Mouse (Mus musculus) kidney, embryonic 15.5 days (tissue): ENCODE measurements around the gene Actg1. TPM values are rescaled to one million over a fixed set of nuclear protein-coding genes. Genes with fewer than 3 reads are reported as not detected.

Experiments
- ATAC-seq: fragments of 200-750 bp; cut with Nextera tagmentation; replicated peaks from 2 replicates; pipeline ENCODE4 v1.8.0; 2017; ENCODE audit warnings: moderate TSS enrichment; ENCODE audit not compliant: low FRiP score
- H3K27ac ChIP-seq: fragments of 300-500 bp; sonication (generic); 2 replicates; pipeline ENCODE4 v1.5.1; 2015; ENCODE audit warnings: mild to moderate bottlenecking, inconsistent platforms
- H3K27me3 ChIP-seq: fragments of 300-500 bp; sonication (generic); 2 replicates; pipeline ENCODE4 v1.6.1; 2015; ENCODE audit warnings: inconsistent platforms
- H3K36me3 ChIP-seq: fragments of 300-500 bp; sonication (generic); 2 replicates; pipeline ENCODE4 v1.6.1; 2015; ENCODE audit warnings: inconsistent platforms
- H3K4me1 ChIP-seq: fragments of 300-500 bp; sonication (generic); 2 replicates; pipeline ENCODE4 v1.6.1; 2015; ENCODE audit warnings: inconsistent platforms
- H3K4me2 ChIP-seq: fragments of 300-500 bp; sonication (generic); 2 replicates; pipeline ENCODE4 v1.6.1; 2015; ENCODE audit warnings: moderate library complexity, mild to moderate bottlenecking, inconsistent platforms
- H3K4me3 ChIP-seq: fragments of 300-500 bp; sonication (generic); replicated peaks from 2 replicates; pipeline ENCODE4 v1.5.1; 2015; ENCODE audit warnings: mild to moderate bottlenecking, inconsistent platforms
- H3K9ac ChIP-seq: fragments of 300-500 bp; sonication (generic); 2 replicates; pipeline ENCODE4 v1.6.1; 2015; ENCODE audit warnings: mild to moderate bottlenecking, inconsistent platforms
- H3K9me3 ChIP-seq: fragments of 300-500 bp; sonication (generic); replicated peaks from 2 replicates; pipeline ENCODE4 v1.6.1; 2016; ENCODE audit warnings: inconsistent platforms
- WGBS: fragments of 180-500 bp; shearing (Covaris S2); methylation state at CpG from one replicate; pipeline ENCODE4 v1.1.7; 2015; ENCODE audit warnings: mixed read lengths; 5-methylcytosine and 5-hydroxymethylcytosine counted together
- polyA plus RNA-seq: library from polyadenylated mRNA; unstranded; fragments of >200 nt; fragmentation: Nextera tagmentation; extraction: Ambion mirVana; gene quantifications from 2 replicates; pipeline ENCODE4 v1.2.1, GENCODE M21; 2015

Gene Actg1
- polyA plus RNA-seq, result 2,367 and 2,520 TPM in 2 replicates

GRCm38 (mm10) chr11:120347791-120348683, at the start of gene Actg1:
Gene Actg1 (minus strand): TSS chr11:120348542.
- Histone ChIP-seq H3K9ac (peak within 1 kb of the TSS; percentile 100), H3K36me3 (peaks cover 21% of the 10 kb centered on the region), H3K4me1 (peaks cover 42% of the 10 kb centered on the region), H3K27me3 (no peaks in the 10 kb centered on the region), H3K4me3 (peak within 1 kb of the TSS; percentile 99), H3K27ac (peak within 1 kb of the TSS; percentile 100), H3K4me2 (peak within 1 kb of the TSS; percentile 83), H3K9me3 (no peaks in the 10 kb centered on the region)
- under 1% methylated on average over 102 of the region's 103 CpGs for WGBS
- ATAC-seq, result peak; percentile 64

- no peaks in the 10 kb centered on the region for H3K9me3 ChIP-seq
- H3K4me2 ChIP-seq, result no peak overlapping the region
- H3K4me1 ChIP-seq, result no peaks in the 10 kb centered on the region
- H3K36me3 ChIP-seq, result peaks cover 90% of the 10 kb centered on the region
- H3K27ac ChIP-seq, result no peak overlapping the region
- H3K9ac ChIP-seq, result no peak overlapping the region
- no peak for ATAC-seq
- WGBS, result 44% methylated on average over 2 of the region's 2 CpGs
- H3K4me3 ChIP-seq, result no peak overlapping the region
- H3K27me3 ChIP-seq, result no peaks in the 10 kb centered on the region
These were observed 49.3 kb upstream of the Actg1 start for GRCm38 (mm10) chr11:120397602-120398001.

DNA sequence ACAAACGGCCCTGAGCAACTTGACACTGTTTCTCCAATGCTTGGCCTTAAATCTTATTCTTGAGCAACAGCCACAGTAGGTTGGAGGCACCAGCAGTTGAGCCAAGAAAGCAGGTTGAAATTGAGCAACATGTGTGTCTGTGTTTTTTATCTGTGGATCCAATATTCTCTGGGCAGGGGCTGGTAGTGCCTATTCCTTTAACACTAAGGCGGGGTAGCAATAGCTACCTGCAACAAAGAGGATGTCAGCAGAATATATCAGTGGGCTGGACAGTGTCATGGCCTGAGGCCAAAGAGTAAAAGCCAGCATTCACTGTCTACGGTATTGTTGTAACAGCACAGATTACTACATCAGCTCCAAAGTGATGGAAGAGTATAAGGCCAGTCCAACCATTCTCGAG, 47.3 kb upstream of the Actg1 start:
- Histone ChIP-seq H3K4me2 (no peak overlapping the region), H3K9me3 (no peaks in the 10 kb centered on the region), H3K27ac (no peak overlapping the region), H3K27me3 (no peaks in the 10 kb centered on the region), H3K4me3 (no peak overlapping the region), H3K9ac (no peak overlapping the region), H3K4me1 (no peaks in the 10 kb centered on the region), H3K36me3 (peaks cover 79% of the 10 kb centered on the region)
- ATAC-seq, result no peak
- WGBS, result 74% methylated on average over 4 of the region's 4 CpGs

DNA sequence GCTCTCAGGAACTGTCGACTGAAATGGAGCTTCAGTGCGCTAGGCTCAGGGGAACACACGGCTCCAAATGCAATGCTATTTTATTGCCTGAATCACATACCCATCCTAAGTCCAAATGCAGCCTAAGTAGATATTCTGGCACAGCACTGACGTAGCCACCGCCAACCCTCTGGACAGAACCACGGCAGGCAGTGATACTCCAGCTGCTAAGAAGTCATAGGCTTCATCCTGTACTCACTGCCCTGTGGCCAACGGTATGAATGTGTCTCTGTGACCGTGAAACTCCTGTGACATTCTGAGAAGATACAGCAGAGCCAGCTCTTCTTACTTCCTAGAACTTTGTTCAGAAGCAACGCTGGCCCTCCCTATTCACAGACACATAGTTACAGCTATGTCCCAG, 40.2 kb upstream of the Actg1 start:
- Histone ChIP-seq H3K36me3 (peaks cover 78% of the 10 kb centered on the region), H3K27ac (no peak overlapping the region), H3K4me2 (no peak overlapping the region), H3K27me3 (no peaks in the 10 kb centered on the region), H3K9me3 (no peaks in the 10 kb centered on the region), H3K4me3 (no peak overlapping the region), H3K4me1 (no peaks in the 10 kb centered on the region), H3K9ac (no peak overlapping the region)
- no peak for ATAC-seq
- WGBS, result 93% methylated on average over 9 of the region's 9 CpGs

DNA sequence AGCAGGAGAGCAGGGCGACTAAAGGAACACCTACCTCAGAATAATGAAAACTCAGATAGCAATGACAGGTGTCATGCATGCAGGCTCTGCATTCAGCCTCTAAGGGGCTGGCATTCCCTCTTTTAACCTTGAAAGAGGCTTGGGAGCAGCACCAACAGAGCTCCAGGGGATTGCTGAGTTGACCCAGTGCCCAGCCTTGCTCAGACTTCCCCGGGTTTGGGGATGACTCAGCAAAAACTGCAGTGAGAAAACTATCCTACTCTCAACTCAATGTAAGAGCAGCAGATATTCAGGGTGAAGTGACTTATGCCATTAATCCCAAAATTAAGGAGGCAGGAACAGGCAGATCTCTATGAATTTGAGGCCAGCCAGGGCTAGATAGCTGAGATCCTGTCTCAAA, 38.8 kb upstream of the Actg1 start:
- Histone ChIP-seq H3K27ac (no peak overlapping the region), H3K9me3 (no peaks in the 10 kb centered on the region), H3K4me3 (no peak overlapping the region), H3K36me3 (peaks cover 80% of the 10 kb centered on the region), H3K27me3 (no peaks in the 10 kb centered on the region), H3K4me2 (no peak overlapping the region), H3K4me1 (no peaks in the 10 kb centered on the region), H3K9ac (no peak overlapping the region)
- ATAC-seq, result no peak
- 64% methylated on average over 2 of the region's 2 CpGs for WGBS

DNA sequence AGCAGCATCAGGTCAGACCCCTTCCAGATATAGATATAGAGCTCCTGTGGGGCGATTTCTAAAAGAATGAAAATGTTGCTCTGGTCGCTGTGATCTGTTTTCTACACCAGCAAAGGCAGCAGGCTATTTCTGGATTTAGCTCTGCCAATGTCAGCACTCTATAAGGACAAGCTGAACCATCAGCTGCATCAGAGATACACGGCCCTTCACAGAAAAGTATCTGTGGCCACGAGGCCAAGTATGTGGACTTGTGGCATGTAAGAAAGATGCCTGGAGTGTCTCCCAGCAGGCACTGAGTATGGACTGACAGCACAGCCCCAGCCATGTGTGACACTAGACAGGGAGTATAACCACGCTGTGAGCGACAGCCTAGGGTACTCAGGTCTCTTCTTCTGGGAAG, 38.3 kb upstream of the Actg1 start:
- ATAC-seq, result no peak
- Histone ChIP-seq H3K27ac (no peak overlapping the region), H3K4me1 (no peaks in the 10 kb centered on the region), H3K27me3 (no peaks in the 10 kb centered on the region), H3K4me2 (no peak overlapping the region), H3K36me3 (peaks cover 82% of the 10 kb centered on the region), H3K9me3 (no peaks in the 10 kb centered on the region), H3K9ac (no peak overlapping the region), H3K4me3 (no peak overlapping the region)
- 92% methylated on average over 6 of the region's 6 CpGs for WGBS

DNA sequence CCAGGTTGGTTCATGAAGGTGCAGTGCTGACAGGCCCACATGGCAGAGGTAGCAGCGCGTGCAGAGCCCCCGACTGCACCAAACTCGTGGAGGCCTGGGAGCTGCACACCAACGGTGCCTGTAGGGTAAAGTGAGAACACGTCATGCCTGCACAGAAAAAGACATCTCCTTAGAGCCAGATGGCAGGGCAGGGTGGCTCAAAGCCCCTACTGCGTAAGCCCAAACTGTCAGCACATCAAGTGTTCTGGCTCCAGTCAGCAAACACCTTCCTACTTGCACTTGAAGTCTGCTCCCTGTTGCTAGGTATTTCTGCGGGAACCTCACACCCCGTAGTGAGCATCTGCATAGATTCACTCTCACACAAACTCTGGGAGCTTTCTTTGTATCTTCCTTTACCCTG, 34.2 kb upstream of the Actg1 start:
- H3K4me1 ChIP-seq, result peaks cover 17% of the 10 kb centered on the region
- no peak overlapping the region for H3K27ac ChIP-seq
- no peak overlapping the region for H3K9ac ChIP-seq
- no peak overlapping the region for H3K4me3 ChIP-seq
- no peak for ATAC-seq
- H3K36me3 ChIP-seq, result peaks cover 77% of the 10 kb centered on the region
- WGBS, result 89% methylated on average over 9 of the region's 9 CpGs
- H3K4me2 ChIP-seq, result no peak overlapping the region
- no peaks in the 10 kb centered on the region for H3K9me3 ChIP-seq
- H3K27me3 ChIP-seq, result no peaks in the 10 kb centered on the region

DNA sequence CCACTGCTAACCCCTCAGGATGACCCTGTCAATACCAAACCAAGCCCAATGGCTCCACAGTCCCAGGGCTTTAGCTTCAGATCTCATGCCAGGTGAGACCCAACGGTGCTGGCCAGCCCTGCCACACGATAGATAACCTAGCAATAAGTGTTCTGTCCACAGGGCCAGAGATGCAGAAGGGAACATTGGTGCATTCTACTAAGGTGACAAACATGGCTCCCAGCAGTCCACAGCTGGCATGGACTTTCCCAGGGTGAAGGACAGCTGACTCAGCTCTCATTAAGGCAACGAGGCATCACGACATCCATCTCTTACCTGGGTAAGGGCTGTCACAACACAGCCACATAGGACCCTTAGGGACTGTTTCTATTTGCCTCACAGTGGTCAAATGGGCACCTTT, 32.8 kb upstream of the Actg1 start:
- no peak overlapping the region for H3K27ac ChIP-seq
- H3K9ac ChIP-seq, result no peak overlapping the region
- H3K4me1 ChIP-seq, result peaks cover 25% of the 10 kb centered on the region
- 90% methylated on average over 4 of the region's 4 CpGs for WGBS
- H3K9me3 ChIP-seq, result no peaks in the 10 kb centered on the region
- no peaks in the 10 kb centered on the region for H3K27me3 ChIP-seq
- ATAC-seq, result no peak
- H3K4me2 ChIP-seq, result no peak overlapping the region
- H3K4me3 ChIP-seq, result no peak overlapping the region
- H3K36me3 ChIP-seq, result peaks cover 77% of the 10 kb centered on the region

DNA sequence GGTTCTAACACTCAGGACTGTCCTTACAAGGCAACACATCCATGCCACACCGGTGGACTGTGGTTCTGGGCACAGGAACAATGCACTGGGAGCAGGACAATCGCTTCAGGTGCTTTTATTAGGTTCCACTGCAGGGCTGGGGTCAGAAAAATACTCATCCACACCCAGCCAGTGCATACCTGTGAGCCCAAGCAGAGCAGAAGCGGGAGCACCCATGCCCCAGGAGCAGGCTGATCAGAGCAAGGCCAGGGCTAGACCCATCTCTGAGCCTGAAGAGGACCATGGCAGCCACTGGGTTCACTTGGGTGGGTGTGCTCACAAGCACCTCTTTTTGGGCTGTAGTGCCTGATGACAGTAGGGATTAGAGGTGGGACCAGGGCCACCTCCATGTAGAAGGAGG, 31.9 kb upstream of the Actg1 start:
- H3K4me1 ChIP-seq, result peaks cover 25% of the 10 kb centered on the region
- no peaks in the 10 kb centered on the region for H3K9me3 ChIP-seq
- no peak overlapping the region for H3K4me2 ChIP-seq
- WGBS, result 95% methylated on average over 3 of the region's 3 CpGs
- no peak for ATAC-seq
- no peaks in the 10 kb centered on the region for H3K27me3 ChIP-seq
- H3K4me3 ChIP-seq, result no peak overlapping the region
- no peak overlapping the region for H3K27ac ChIP-seq
- H3K36me3 ChIP-seq, result peaks cover 77% of the 10 kb centered on the region
- no peak overlapping the region for H3K9ac ChIP-seq

- peak; percentile 89 for ATAC-seq
- Histone ChIP-seq H3K27ac (peak within 1 kb of the TSS; percentile 91), H3K4me3 (peak within 1 kb of the TSS; percentile 85), H3K27me3 (no peaks in the 10 kb centered on the region), H3K36me3 (peaks cover 77% of the 10 kb centered on the region), H3K9ac (peak within 1 kb of the TSS; percentile 75), H3K4me2 (peak within 1 kb of the TSS; percentile 91), H3K4me1 (peaks cover 25% of the 10 kb centered on the region), H3K9me3 (no peaks in the 10 kb centered on the region)
- WGBS, result 5% methylated on average over 54 of the region's 54 CpGs
These were observed 30.5 kb upstream of the Actg1 start, which contains the start of gene Faap100 for GRCm38 (mm10) chr11:120378611-120379540. Gene Faap100 (minus strand): TSS chr11:120378764.

DNA sequence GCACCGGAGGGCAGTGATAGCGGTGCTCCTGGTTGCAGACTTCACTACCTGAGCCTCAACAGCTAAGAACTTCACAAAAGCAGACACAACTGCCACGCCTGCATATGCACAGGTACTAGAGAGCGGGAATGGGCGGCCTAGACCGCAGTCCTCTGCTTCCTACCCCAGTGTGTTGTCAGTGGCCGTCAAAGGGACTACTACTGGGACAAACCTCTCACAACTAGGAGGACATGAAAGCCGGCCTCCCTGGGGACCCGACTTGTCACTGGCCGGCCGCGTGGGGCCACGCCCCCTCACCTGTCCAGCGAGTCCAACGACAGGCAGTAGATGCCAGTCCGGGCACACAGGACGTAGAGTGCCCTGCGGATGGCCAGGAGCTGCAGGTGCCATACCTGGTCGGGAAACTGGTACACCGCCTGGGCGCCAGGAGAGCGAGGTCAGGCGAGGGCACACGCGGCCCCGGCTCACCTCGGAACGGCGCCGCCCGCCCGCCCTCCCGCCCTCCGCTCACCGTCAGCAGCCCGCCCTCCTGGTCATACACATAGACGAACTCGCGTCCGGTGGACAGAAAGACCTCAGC, 29.8 kb upstream of the Actg1 start:
- Histone ChIP-seq H3K9me3 (no peaks in the 10 kb centered on the region), H3K4me1 (peaks cover 25% of the 10 kb centered on the region), H3K4me3 (peak overlapping the region; percentile 85), H3K27ac (peak overlapping the region; percentile 91), H3K9ac (peak overlapping the region; percentile 75), H3K36me3 (peaks cover 77% of the 10 kb centered on the region), H3K27me3 (no peaks in the 10 kb centered on the region), H3K4me2 (peak overlapping the region; percentile 91)
- 3% methylated on average over 40 of the region's 40 CpGs for WGBS
- peak; percentile 64 for ATAC-seq
